Mouse (Mus musculus) central nervous system, embryonic 11.5 days (tissue): ENCODE measurements around the gene Hsp90b1. TPM values are rescaled to one million over a fixed set of nuclear protein-coding genes. Genes with fewer than 3 reads are reported as not detected.

ENCODE experiments used
- polyA plus RNA-seq: library from polyadenylated mRNA; depleted of rRNA; stranded (reverse); fragments of >200 nt; gene quantifications from 2 replicates; pipeline ENCODE4 v1.2.3, GENCODE M21; 2012; rRNA removed

Gene Hsp90b1
- polyA plus RNA-seq: 426 and 573 TPM in 2 replicates

DNA sequence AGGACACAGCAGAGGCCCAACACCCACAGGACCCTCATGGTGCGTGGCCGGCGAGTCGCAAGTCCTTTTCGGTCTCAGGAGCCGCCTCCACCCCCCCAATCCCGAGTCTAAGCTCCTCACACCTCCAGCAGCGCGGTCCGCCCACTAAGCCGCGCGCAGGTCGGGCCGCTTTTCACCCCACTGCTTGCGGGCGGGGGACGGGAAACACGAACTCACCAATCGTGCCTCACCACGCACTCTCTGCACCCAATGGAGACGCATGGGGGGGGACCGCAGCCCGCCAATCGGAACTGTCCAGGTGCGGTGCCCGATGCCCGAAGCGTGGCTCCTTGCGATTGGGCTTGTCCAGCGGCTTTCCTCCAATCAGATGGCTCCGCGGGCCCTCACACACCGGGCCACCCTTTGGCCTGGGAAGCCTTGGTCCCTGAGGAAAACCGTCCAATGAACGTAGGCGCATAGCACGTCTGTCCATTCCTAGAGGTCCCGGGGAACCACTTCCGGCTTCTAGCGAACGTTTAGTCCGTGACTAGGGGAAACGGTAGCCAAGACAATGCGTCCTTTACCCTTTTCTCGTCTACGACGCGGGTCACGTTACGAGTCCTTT lies at the start of gene Hsp90b1, which contains the start of gene Ttc41:
Gene Hsp90b1, minus strand, starts transcription at position 192 of the 604 bp plus-strand sequence.
Gene Ttc41, plus strand, starts transcription at position 494 of the 604 bp plus-strand sequence.

Other genes starting within 250 kb of the Hsp90b1 start
- gene Syn3, start 206.6 kb downstream of the Hsp90b1 start, polyA plus RNA-seq: 2.0 and 2.9 TPM in 2 replicates
- 4.6 and 5.0 TPM in 2 replicates for gene Ttc41, start 302 bp upstream of the Hsp90b1 start, polyA plus RNA-seq
- not detected in 2 replicates for gene Gm49358, start 58.5 kb upstream of the Hsp90b1 start, polyA plus RNA-seq
- gene Nt5dc3, start 73.5 kb upstream of the Hsp90b1 start, polyA plus RNA-seq: 4.6 and 5.8 TPM in 2 replicates